Mouse (Mus musculus) C2C12 (cell line): ENCODE measurements around the gene Krtap6-1.
"Not testable (repeated sequence)": the region's sequence is repeated elsewhere in the genome, so short reads cannot be mapped to it uniquely, and the experiment has no call there.

Experiments
- CTCF ChIP-seq: IDR thresholded peaks from one replicate; pipeline ENCODE4 v1.5.1; 2011; ENCODE audit not compliant: control insufficient read depth, insufficient read depth, insufficient read length
- USF1 ChIP-seq: IDR thresholded peaks from one replicate; pipeline ENCODE4 v1.6.1; 2011; ENCODE audit warnings: low read depth, mild to moderate bottlenecking, control low read depth, moderate library complexity

GRCm38 (mm10) chr16:89014984-89015383 lies 16.5 kb upstream of the Krtap6-1 start, which contains the start of gene Gm10229:
- TF ChIP-seq USF1, CTCF: not testable (repeated sequence)
